Mouse (Mus musculus) heart, postnatal 0 days (tissue): ENCODE data around the gene Mettl7a3. TPM values are rescaled to one million over a fixed set of nuclear protein-coding genes. Genes with fewer than 3 reads are reported as not detected.
"Not testable (repeated sequence)": the region's sequence is repeated elsewhere in the genome, so short reads cannot be mapped to it uniquely, and the experiment has no call there.

Source experiments
- ATAC-seq: fragments of 200-750 bp; cut with Nextera tagmentation; 2 replicates; pipeline ENCODE4 v1.8.0; 2017; ENCODE audit warnings: low read depth, moderate number of reproducible peaks, moderate library complexity; ENCODE audit not compliant: insufficient read depth
- DNase-seq: peaks from one replicate; pipeline ENCODE4 v3.0.0-alpha.2; 2016; ENCODE audit warnings: low spot score
- H3K27ac ChIP-seq: fragments of 300-500 bp; sonication (generic); 2 replicates; pipeline ENCODE4 v1.5.1; 2014; ENCODE audit warnings: low read depth, mild to moderate bottlenecking
- H3K27me3 ChIP-seq: fragments of 300-500 bp; sonication (generic); 2 replicates; pipeline ENCODE4 v1.6.1; 2014; ENCODE audit warnings: low read length, mixed read lengths; ENCODE audit not compliant: control insufficient read depth, insufficient read depth
- H3K36me3 ChIP-seq: fragments of 300-500 bp; sonication (generic); replicated peaks from 2 replicates; pipeline ENCODE4 v1.6.1; 2014; ENCODE audit warnings: low read length, mixed read lengths; ENCODE audit not compliant: control insufficient read depth, insufficient read depth
- H3K4me1 ChIP-seq: fragments of 300-500 bp; sonication (generic); 2 replicates; pipeline ENCODE4 v1.6.1; 2014; ENCODE audit warnings: antibody characterized with exemption; ENCODE audit not compliant: control insufficient read depth, insufficient read depth
- H3K4me2 ChIP-seq: fragments of 300-500 bp; sonication (generic); 2 replicates; pipeline ENCODE4 v1.6.1; 2014; ENCODE audit warnings: low read depth, mild to moderate bottlenecking, low read length, moderate library complexity
- H3K4me3 ChIP-seq: fragments of 300-500 bp; sonication (generic); 2 replicates; pipeline ENCODE4 v1.5.1; 2014; ENCODE audit warnings: low read depth, low read length
- H3K9ac ChIP-seq: fragments of 300-500 bp; sonication (generic); replicated peaks from 2 replicates; pipeline ENCODE4 v1.6.1; 2014; ENCODE audit warnings: low read depth, low read length, mixed read lengths
- H3K9me3 ChIP-seq: fragments of 300-500 bp; sonication (generic); replicated peaks from 2 replicates; pipeline ENCODE4 v1.6.1; 2016; ENCODE audit warnings: low read length; ENCODE audit not compliant: control insufficient read depth
- CTCF ChIP-seq: IDR thresholded peaks from 2 replicates; pipeline ENCODE4 v1.5.1; 2016; ENCODE audit warnings: antibody characterized with exemption, control low read depth, low read depth
- EP300 ChIP-seq: IDR thresholded peaks from 2 replicates; pipeline ENCODE4 v1.6.1; 2016; ENCODE audit warnings: antibody characterized with exemption, low read depth
- WGBS: fragments of 180-500 bp; shearing (Covaris S2); extraction: QIAGEN DNeasy Blood & Tissue Kit; methylation state at CpG from one replicate; pipeline ENCODE4 v1.1.7; 2014; 5-methylcytosine and 5-hydroxymethylcytosine counted together
- polyA plus RNA-seq: library from polyadenylated mRNA; unstranded; fragments of >200 nt; fragmentation: Nextera tagmentation; extraction: Ambion mirVana; gene quantifications from 2 replicates; pipeline ENCODE4 v1.2.1, GENCODE M21; 2015
- total RNA-seq: library from RNA; depleted of rRNA; stranded (reverse); fragments of >200 nt; gene quantifications from 2 replicates; pipeline ENCODE4 v1.2.3, GENCODE M21; 2014; ENCODE audit warnings: low replicate concordance

Gene Mettl7a3
- total and polyA plus RNA-seq, 2 experiments from 2014 or later: not detected

DNA sequence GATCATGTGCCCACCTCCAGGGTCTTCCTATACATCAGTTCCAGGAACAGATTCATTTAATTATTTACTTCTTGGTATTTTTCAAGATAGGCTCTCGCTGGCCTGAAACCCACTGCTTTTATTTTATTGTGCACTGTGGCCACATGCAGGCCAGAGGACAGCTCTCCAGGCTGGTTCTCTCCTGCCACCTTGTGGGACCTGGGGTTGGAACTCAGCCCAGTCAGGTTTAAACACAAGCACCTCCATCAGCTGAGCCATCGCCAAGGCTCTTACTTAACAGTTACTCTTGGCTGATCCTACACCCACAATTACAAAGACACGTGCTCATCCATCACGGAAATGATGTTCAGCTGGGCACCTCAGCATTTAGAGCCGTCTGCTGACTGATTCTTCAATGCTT lies 13.6 kb upstream of the Mettl7a3 start:
- Histone ChIP-seq H3K4me1 (no peaks in the 10 kb centered on the region), H3K4me3 (no peak overlapping the region), H3K27ac (no peak overlapping the region), H3K27me3 (no peaks in the 10 kb centered on the region), H3K9ac (no peak overlapping the region), H3K4me2 (no peak overlapping the region), H3K9me3 (no peaks in the 10 kb centered on the region), H3K36me3 (no peaks in the 10 kb centered on the region)
- ATAC-seq: no peak
- WGBS: 39% methylated on average over 5 of the region's 5 CpGs
- DNase-seq: peak; percentile 29
- TF ChIP-seq CTCF: peak; percentile 54
- TF ChIP-seq EP300: no peak

DNA sequence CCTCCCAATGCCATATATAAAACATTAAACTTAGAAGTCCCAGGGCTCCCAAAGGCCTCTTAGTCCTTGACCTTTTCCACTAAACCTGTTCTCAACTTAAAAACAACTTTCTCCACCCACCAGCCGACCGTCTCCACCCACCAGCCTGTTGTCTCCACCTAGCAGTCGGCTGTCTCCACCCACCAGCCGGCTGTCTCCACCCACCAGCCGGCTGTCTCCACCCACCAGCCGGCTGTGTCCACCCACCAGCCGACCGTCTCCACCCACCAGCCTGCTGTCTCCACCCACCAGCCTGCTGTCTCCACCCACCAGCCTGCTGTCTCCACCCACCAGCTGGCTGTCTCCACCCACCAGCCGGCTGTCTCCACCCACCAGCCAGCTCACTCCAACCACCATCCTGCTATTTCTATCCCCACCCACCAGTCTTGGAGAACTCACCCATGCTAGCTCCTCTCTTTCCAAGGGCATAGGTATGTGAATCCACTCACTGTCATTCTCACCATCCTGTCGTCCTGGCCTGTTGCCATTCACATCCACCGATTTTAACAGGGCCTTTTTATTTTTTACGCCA lies 10.6 kb upstream of the Mettl7a3 start:
- H3K4me3 ChIP-seq: no peak overlapping the region
- no peak for TF ChIP-seq EP300
- TF ChIP-seq CTCF: no peak
- H3K27me3 ChIP-seq: no peaks in the 10 kb centered on the region

GRCm38 (mm10) chr15:100325235-100325634 lies 9.5 kb upstream of the Mettl7a3 start:
- no peak overlapping the region for H3K4me2 ChIP-seq
- WGBS: 87% methylated on average over 3 of the region's 3 CpGs
- no peaks in the 10 kb centered on the region for H3K36me3 ChIP-seq
- H3K4me1 ChIP-seq: no peaks in the 10 kb centered on the region
- TF ChIP-seq EP300 (no peak), CTCF (no peak)
- ATAC-seq (no peak), DNase-seq (no peak)
- no peaks in the 10 kb centered on the region for H3K9me3 ChIP-seq
- no peaks in the 10 kb centered on the region for H3K27me3 ChIP-seq
- no peak overlapping the region for H3K27ac ChIP-seq
- H3K4me3 ChIP-seq: no peak overlapping the region
- no peak overlapping the region for H3K9ac ChIP-seq

More for the DNA sequence above, 10.6 kb upstream of the Mettl7a3 start:
- no peak overlapping the region for H3K27ac ChIP-seq
- H3K9me3 ChIP-seq: no peaks in the 10 kb centered on the region
- 63% methylated on average over 12 of the region's 12 CpGs for WGBS
- no peaks in the 10 kb centered on the region for H3K36me3 ChIP-seq
- no peak overlapping the region for H3K9ac ChIP-seq
- H3K4me1 ChIP-seq: no peaks in the 10 kb centered on the region
- no peak overlapping the region for H3K4me2 ChIP-seq
- ATAC-seq (no peak), DNase-seq (no peak)

DNA sequence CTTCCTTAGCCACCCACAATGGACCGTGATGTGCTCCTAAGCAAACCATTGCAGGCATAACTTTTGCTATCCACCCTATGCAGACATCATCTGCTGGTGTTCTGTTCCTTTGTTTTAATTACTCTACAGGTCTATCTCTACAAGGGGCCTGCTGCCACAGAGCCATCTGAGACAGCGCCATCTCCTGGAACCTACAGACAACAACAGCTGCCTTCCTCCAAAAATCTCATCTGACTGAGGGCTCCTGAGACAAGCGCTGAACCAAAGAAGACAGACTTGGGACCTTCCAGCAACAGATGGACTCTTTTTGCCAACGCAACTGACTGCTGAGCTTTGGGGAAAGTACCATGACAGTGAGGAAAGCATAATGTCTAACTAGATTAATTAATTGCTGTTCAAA lies 6.6 kb upstream of the Mettl7a3 start:
- not testable (repeated sequence) for ATAC-seq

DNA sequence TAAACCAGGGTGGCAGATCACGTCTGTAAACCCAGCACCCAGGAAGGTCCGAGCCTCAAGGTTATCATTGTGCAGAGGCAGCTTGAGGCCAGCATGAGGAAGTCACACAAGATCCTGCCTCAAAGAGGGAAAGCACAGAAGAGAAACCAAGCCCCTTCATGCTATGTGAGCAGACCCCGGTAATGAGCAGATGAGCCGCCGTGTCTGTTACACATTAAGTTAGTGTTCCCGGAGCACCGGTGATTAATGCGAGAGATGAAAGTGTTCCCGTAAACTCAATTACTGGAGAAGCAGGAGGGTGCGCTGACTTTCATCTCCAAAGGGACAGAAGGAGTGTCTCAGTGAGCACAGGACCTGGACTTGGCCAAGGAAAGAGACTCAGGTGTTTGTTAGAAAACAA lies 5.4 kb upstream of the Mettl7a3 start:
- H3K27me3 ChIP-seq, H3K9ac ChIP-seq, H3K36me3 ChIP-seq, DNase-seq, H3K27ac ChIP-seq, H3K4me2 ChIP-seq, H3K9me3 ChIP-seq, ATAC-seq, H3K4me1 ChIP-seq, H3K4me3 ChIP-seq: not testable (repeated sequence)
- 84% methylated on average over 10 of the region's 10 CpGs for WGBS

More for the DNA sequence above, 6.6 kb upstream of the Mettl7a3 start:
- not testable (repeated sequence) for H3K9ac ChIP-seq, H3K4me3 ChIP-seq, H3K9me3 ChIP-seq, H3K4me1 ChIP-seq, H3K27me3 ChIP-seq, DNase-seq, H3K4me2 ChIP-seq, H3K27ac ChIP-seq, H3K36me3 ChIP-seq
- WGBS: 68% methylated on average over 3 of the region's 4 CpGs

DNA sequence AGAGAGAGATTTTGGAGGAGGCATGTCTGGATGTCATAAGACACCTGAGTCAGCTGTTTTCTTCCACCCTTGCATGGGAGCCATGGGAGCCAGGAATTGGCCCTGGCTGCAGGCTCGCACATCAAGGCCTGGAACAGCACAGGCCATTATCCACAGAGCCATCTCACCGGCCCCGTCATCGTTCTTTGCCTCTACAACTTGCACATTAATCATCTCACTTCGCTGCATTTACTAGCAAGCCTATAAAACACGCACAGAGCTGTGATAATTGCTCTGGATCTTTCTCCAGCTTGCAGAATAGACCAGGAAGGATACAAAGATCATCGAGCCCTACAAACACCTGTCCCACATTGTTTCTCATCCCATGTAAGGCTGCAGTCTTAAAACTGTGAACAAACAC lies 4.0 kb upstream of the Mettl7a3 start:
- Histone ChIP-seq H3K27me3 (no peaks in the 10 kb centered on the region), H3K4me2 (no peak overlapping the region), H3K4me3 (no peak overlapping the region), H3K9ac (no peak overlapping the region), H3K36me3 (no peaks in the 10 kb centered on the region), H3K27ac (no peak overlapping the region), H3K9me3 (no peaks in the 10 kb centered on the region), H3K4me1 (no peaks in the 10 kb centered on the region)
- 88% methylated on average over 7 of the region's 7 CpGs for WGBS
- TF ChIP-seq EP300: no peak
- no peak for TF ChIP-seq CTCF
- no peak for ATAC-seq
- DNase-seq: no peak
